Comparison of ENCODE assay signal across 16 mouse cellular contexts in genomic region chr15:91088071-91088470, GRCm38 (mm10). TPM values are rescaled to one million over a fixed set of nuclear protein-coding genes. Genes with fewer than 3 reads are reported as not detected.
DNase-seq lines count a peak whose midpoint lies in the region; ATAC-seq and TF ChIP-seq lines count a peak whose summit lies in the region.
"Had no signal": no experiment of that assay in that cellular context is flagged by ENCODE, and none has a peak within 500 bp of the region (broad histone marks: within the 10 kb centered on the region; RNA-seq: fewer than 3 reads in every experiment).

No protein-coding gene starts in this region.

- H3K4me1 ChIP-seq in heart, adult 2 months (ENCODE audit: control insufficient read depth, insufficient read depth, low read length) = no peaks in the 10 kb centered on the region

- ATAC-seq in inflammation-experienced regulatory T-cells, adult 6 months = no peak
- ATAC-seq: liver, postnatal 0 days had no signal

- H3K9ac ChIP-seq in heart, adult 2 months (ENCODE audit: low read depth, low read length) = no peak overlapping the region
- H3K9ac ChIP-seq: forebrain, embryonic 12.5 days; hindbrain, embryonic 12.5 days; liver, postnatal 0 days; midbrain, embryonic 12.5 days had no signal

- no peaks in the 10 kb centered on the region; the same call in 1 of the 2 replicates for H3K27me3 ChIP-seq in heart, adult 2 months (ENCODE audit: control insufficient read depth, insufficient read depth, low read length)
- H3K27me3 ChIP-seq: forebrain, embryonic 12.5 days; hindbrain, embryonic 12.5 days; midbrain, embryonic 12.5 days had no signal

- peak; percentile 21 to 51 for DNase-seq in heart, adult 2 months
- DNase-seq in heart, adult 8-10 months (ENCODE audit: low spot score) = peak; percentile 38
- peak; percentile 21 to 22 for DNase-seq in heart, postnatal 14 days
- peak; percentile 73 for DNase-seq in lung, postnatal 10 days
- DNase-seq in right cerebral cortex, postnatal 10 days (ENCODE audit: low spot score in 2 of 2) = no peak
- DNase-seq in cerebellum, adult 18-20 months = no peak
- DNase-seq: cerebellum, postnatal 10 days; gastrocnemius, postnatal 36 days; liver; liver, postnatal 0 days had no signal

- 56% methylated on average over 12 of the region's 12 CpGs for WGBS in heart, adult 2 months

- TF ChIP-seq EP300 in heart, adult 2 months (IDR thresholded peaks at IDR 0.05; ENCODE audit: insufficient read depth, low read depth, low read length) = no peak

- no peak for TF ChIP-seq POLR2A in heart, adult 2 months (IDR thresholded peaks at IDR 0.05; ENCODE audit: insufficient read depth, low read depth, low read length)

- TF ChIP-seq CTCF in heart, adult 2 months (IDR thresholded peaks at IDR 0.05) = no peak

- no peaks in the 10 kb centered on the region for H3K79me2 ChIP-seq in heart, adult 2 months (replicated peaks; ENCODE audit: control insufficient read depth, insufficient read depth, low read length)

- intact Hi-C loops in heart, adult 2 months (cut with DNase I) = no loop called here
- intact Hi-C loops in heart, postnatal 14 days (cut with DNase I) = no loop called here

- no peaks in the 10 kb centered on the region for H3K36me3 ChIP-seq in heart, adult 2 months (ENCODE audit: control insufficient read depth, insufficient read depth, low read length)
- H3K36me3 ChIP-seq: forebrain, embryonic 12.5 days; hindbrain, embryonic 12.5 days; midbrain, embryonic 12.5 days had no signal

- H3K27ac ChIP-seq in heart, adult 2 months = no peak overlapping the region
- H3K27ac ChIP-seq: forebrain, embryonic 12.5 days; hindbrain, embryonic 12.5 days; midbrain, embryonic 12.5 days had no signal

- H3K4me3 ChIP-seq in heart, adult 2 months = no peak overlapping the region
- H3K4me3 ChIP-seq: forebrain, embryonic 12.5 days; hindbrain, embryonic 12.5 days; midbrain, embryonic 12.5 days; myocyte had no signal

RNA-seq across cellular contexts. Expression of gene Kif21a, which starts 38.3 kb away (rescaled TPM):
- total RNA-seq in heart, adult 2 months (2021) = 10 to 100 TPM; 18.1 to 18.9 TPM
- 3.7 and 13.3 TPM in 2 replicates for polyA plus RNA-seq in heart, adult 2 months (2012; rRNA removed)
- total RNA-seq in heart, adult 8-10 months (2022) = 10 to 100 TPM; 20.0 to 21.5 (median 20.7) TPM
- 10 to 100 TPM; 10.1 to 11.7 TPM for total RNA-seq in heart, postnatal 14 days (2021)
- polyA plus RNA-seq in inflammation-experienced regulatory T-cells, adult 6 months (2017; shearing (Covaris generic)) = not detected
- total RNA-seq: neutrophil, adult 5-6 weeks had no signal

Comparison
In these comparisons a context has a peak if more than half of its experiments do, and no peak if none do; other contexts are left out.
1. DNase-seq: peak in heart, adult 2 months (2 of 2), heart, adult 8-10 months (single experiment), heart, postnatal 14 days (2 of 2) and lung, postnatal 10 days (single experiment); none in right cerebral cortex, postnatal 10 days (0 of 2) and cerebellum, adult 18-20 months (0 of 2).